Mouse (Mus musculus): Measurements from ENCODE around the gene Ttl. TPM values are rescaled to one million over a fixed set of nuclear protein-coding genes. Genes with fewer than 3 reads are reported as not detected.

Gene Ttl
- total RNA-seq (2023) = 3.9 to 5.2 TPM (median 4.3 TPM) in 4 replicates

DNA sequence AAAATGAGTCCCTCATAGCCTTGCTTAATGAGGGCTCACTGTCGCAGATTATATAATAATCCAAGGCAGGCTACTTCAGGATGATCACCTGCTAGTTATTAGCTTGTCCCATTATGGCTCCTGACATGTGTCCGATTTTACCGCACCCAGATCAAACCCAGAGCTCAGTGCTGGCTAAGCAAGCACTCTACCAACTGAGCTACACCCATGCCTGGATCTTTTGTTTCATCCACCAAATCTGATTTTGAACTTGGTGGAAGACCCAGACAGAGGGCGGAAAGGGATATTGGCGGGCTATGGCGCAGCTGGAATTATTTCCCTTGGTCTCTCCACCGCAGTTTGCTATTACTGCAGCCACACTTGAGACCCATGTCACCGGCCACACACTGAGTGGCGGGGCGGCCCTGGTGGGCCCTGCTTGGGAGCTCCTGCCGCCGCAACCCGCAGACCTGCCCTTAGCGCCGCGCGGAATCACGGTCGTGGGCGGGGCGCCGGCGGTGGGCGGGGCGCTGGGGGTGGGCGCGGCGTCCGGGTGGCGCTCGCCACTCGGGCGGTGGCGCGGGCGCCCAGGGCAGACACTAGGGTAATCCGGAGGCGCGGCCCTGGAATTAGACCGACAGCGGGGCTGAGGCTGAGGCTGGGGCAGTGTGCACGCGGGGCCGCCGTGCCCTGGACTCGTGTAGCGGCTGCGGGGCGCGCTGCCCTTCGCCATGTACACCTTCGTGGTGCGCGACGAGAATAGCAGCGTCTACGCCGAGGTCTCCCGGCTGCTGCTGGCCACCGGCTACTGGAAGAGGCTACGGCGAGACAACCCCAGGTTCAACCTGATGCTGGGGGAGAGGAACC lies at the start of gene Ttl:
Gene Ttl (plus strand): TSS at position 506 of the 846 bp plus-strand sequence.

DNA sequence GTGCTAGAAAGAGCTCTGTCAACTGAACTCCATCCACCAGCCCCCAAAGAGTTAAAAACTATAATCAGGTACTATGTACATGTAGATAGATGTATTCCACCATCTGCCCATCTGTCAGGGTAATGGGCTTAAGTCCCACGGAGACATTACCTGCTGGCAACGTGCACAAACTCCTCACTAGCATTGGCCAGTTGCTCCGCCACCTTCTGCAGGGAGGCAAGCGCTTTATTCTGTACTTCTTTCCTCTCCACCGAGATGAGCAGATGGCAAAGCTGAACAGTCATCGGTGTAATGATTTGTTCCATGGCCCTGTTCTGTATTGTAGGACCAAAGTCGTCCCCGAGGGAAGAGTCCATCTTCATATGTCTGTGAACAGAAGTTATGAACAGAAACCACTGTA lies 17.9 kb upstream of the Ttl start, which contains the start of gene Vinac1:
Gene Vinac1 (minus strand): TSS at position 362 of the 400 bp plus-strand sequence.

DNA sequence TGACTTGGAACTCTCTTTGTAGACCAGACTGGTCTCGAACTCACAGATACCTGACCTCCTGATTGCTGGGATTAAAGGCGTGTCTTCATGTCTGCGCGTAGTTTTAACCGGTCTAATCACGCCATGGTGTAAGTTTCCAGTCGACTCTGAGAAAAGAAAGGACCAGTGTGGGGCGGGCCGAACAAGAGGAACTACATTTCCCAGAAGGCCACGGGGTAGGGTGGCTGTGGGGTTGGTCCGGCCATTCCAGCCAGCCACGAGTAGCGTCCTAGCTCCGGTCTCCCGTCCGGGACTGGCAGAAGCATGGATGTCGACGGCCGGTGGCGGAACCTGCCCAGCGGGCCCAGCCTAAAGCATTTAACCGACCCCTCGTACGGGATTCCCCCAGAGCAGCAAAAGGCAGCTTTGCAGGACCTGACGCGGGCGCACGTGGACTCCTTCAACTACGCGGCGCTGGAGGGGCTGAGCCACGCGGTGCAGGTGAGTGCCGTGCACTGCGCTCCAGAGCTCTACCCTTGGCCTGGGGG lies 35.1 kb downstream of the Ttl start, which contains the start of gene Polr1b:
Gene Polr1b (plus strand): TSS at position 212 of the 527 bp plus-strand sequence.

DNA sequence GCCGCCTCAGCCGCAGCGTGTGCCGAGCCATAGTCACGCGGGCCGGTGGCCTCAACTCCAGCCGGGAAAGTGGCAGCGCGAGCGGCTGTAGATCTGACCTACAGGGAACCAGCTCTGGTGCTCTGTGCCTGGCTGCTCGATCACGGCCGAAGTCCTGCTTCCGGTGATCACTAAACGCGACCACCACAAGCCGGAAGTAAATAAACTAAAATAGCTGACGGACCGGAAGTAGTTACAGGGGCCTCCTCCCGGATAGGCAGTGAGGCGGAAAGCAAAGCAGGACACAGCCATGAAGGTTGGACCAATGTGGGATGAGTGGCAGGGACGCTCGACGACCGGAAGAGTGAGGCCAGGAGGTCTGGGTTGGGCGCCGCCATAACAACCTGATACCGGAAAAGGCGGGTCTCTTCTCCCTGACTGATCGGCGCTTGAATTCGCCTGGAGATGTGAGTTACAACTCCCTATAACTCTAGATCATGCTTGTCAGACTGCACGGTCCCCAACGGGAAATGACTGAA lies 63.7 kb downstream of the Ttl start, which contains the start of gene Chchd5:
Gene Chchd5 (plus strand): TSS at position 289 of the 518 bp plus-strand sequence.

Other genes starting within 250 kb of the Ttl start
- 38.0 to 46.5 TPM (median 45.1 TPM) in 4 replicates for gene Tmem87b, start 247.8 kb upstream of the Ttl start, total RNA-seq (2023)
- gene Fbln7, start 203.0 kb upstream of the Ttl start, total RNA-seq (2023) = not detected in 4 replicates
- gene Zc3h8, start 121.9 kb upstream of the Ttl start, total RNA-seq (2023) = 3.7 to 5.1 TPM (median 4.6 TPM) in 4 replicates
- gene Zc3h6, start 98.5 kb upstream of the Ttl start, total RNA-seq (2023) = 9.0 to 13.0 TPM (median 10.7 TPM) in 4 replicates
- 4.2 to 7.5 TPM (median 4.7 TPM) in 4 replicates for gene Gm10762, start 98.2 kb upstream of the Ttl start, total RNA-seq (2023)
- 0.12 to 0.14 TPM in 2 of 4 replicates, not detected in the others for gene Vinac1, start 17.8 kb upstream of the Ttl start, total RNA-seq (2023)
- 49.0 to 51.4 TPM (median 49.9 TPM) in 4 replicates for gene Polr1b, start 35.1 kb downstream of the Ttl start, total RNA-seq (2023)
- 14.6 to 18.4 TPM (median 17.5 TPM) in 4 replicates for gene Chchd5, start 63.8 kb downstream of the Ttl start, total RNA-seq (2023)
- 214 to 240 TPM (median 218 TPM) in 4 replicates for gene Slc20a1, start 132.8 kb downstream of the Ttl start, total RNA-seq (2023)
- 1.2 to 2.2 TPM (median 1.5 TPM) in 4 replicates for gene Ckap2l, start 231.3 kb downstream of the Ttl start, total RNA-seq (2023)
- 0.38 TPM in 1 of 4 replicates, not detected in the others for gene Il1a, start 244.0 kb downstream of the Ttl start, total RNA-seq (2023)